Mouse (Mus musculus): Measurements from ENCODE around the gene Gm49405. TPM values are rescaled to one million over a fixed set of nuclear protein-coding genes. Genes with fewer than 3 reads are reported as not detected.
A peak's percentile ranks its signal among the peaks of the same experiment; 100 is the strongest.

The Gm49405 gene
- polyA plus RNA-seq, 1 experiment from 2014 or later: 3.4 TPM

- H3K4me3 ChIP-seq (replicated peaks; ENCODE audit: low read length): no peak within 1 kb of the TSS
- no peaks in the 10 kb centered on the region for H3K27me3 ChIP-seq (ENCODE audit: control insufficient read depth, insufficient read depth, low read length)
- H3K27ac ChIP-seq: no peak within 1 kb of the TSS
- H3K9ac ChIP-seq: no peak within 1 kb of the TSS
- H3K4me2 ChIP-seq (replicated peaks): no peak within 1 kb of the TSS
- ATAC-seq (ENCODE audit: low FRiP score): no peak
- 71% methylated on average over 1 of the region's 1 CpGs for WGBS
- H3K9me3 ChIP-seq (ENCODE audit: control insufficient read depth, low read length): no peaks in the 10 kb centered on the region
- no peak for DNase-seq (ENCODE audit: low spot score)
- H3K4me1 ChIP-seq (replicated peaks; ENCODE audit: control insufficient read depth, insufficient read depth, low read length): peaks cover 6% of the 10 kb centered on the region
- peaks cover 28% of the 10 kb centered on the region for H3K36me3 ChIP-seq (replicated peaks; ENCODE audit: control insufficient read depth, insufficient read depth)
Observed at GRCm38 (mm10) chr19:4003112-4003511, 2.7 kb downstream of the Gm49405 start, which contains the start of gene Doc2g. Doc2g (plus strand) TSS chr19:4003313.

- peaks cover 34% of the 10 kb centered on the region for H3K36me3 ChIP-seq (replicated peaks; ENCODE audit: control insufficient read depth, insufficient read depth)
- no peak for DNase-seq (ENCODE audit: low spot score)
- H3K9ac ChIP-seq: no peak overlapping the region
- no peaks in the 10 kb centered on the region for H3K9me3 ChIP-seq (ENCODE audit: control insufficient read depth, low read length)
- H3K4me1 ChIP-seq (replicated peaks; ENCODE audit: control insufficient read depth, insufficient read depth, low read length): peaks cover 6% of the 10 kb centered on the region
- no peak overlapping the region for H3K27ac ChIP-seq
- 78% methylated on average over 12 of the region's 12 CpGs for WGBS
- H3K4me3 ChIP-seq (replicated peaks; ENCODE audit: low read length): no peak overlapping the region
- no peak overlapping the region for H3K4me2 ChIP-seq (replicated peaks)
- H3K27me3 ChIP-seq (ENCODE audit: control insufficient read depth, insufficient read depth, low read length): no peaks in the 10 kb centered on the region
- ATAC-seq (ENCODE audit: low FRiP score): no peak
Observed at GRCm38 (mm10) chr19:4003641-4004040, 3.2 kb downstream of the Gm49405 start.

- no peaks in the 10 kb centered on the region for H3K27me3 ChIP-seq (ENCODE audit: control insufficient read depth, insufficient read depth, low read length)
- H3K27ac ChIP-seq: no peak overlapping the region
- whole genome bisulfite sequencing: 89% methylated on average over 15 of the region's 15 CpGs
- no peak for ATAC-seq (ENCODE audit: low FRiP score)
- H3K36me3 ChIP-seq (replicated peaks; ENCODE audit: control insufficient read depth, insufficient read depth): peaks cover 41% of the 10 kb centered on the region
- H3K4me2 ChIP-seq (replicated peaks): no peak overlapping the region
- peaks cover 6% of the 10 kb centered on the region for H3K4me1 ChIP-seq (replicated peaks; ENCODE audit: control insufficient read depth, insufficient read depth, low read length)
- H3K9ac ChIP-seq: no peak overlapping the region
- H3K4me3 ChIP-seq (replicated peaks; ENCODE audit: low read length): no peak overlapping the region
- no peaks in the 10 kb centered on the region for H3K9me3 ChIP-seq (ENCODE audit: control insufficient read depth, low read length)
- no peak for DNase-seq (ENCODE audit: low spot score)
Observed at GRCm38 (mm10) chr19:4004331-4004730, 3.9 kb downstream of the Gm49405 start.

GRCm38 (mm10) chr19:4005091-4005490 is 4.7 kb downstream of the Gm49405 start:
- Histone ChIP-seq H3K36me3 (replicated peaks; ENCODE audit: control insufficient read depth, insufficient read depth) (peaks cover 48% of the 10 kb centered on the region), H3K9ac (no peak overlapping the region), H3K4me3 (replicated peaks; ENCODE audit: low read length) (no peak overlapping the region), H3K9me3 (ENCODE audit: control insufficient read depth, low read length) (no peaks in the 10 kb centered on the region), H3K27ac (no peak overlapping the region), H3K27me3 (ENCODE audit: control insufficient read depth, insufficient read depth, low read length) (no peaks in the 10 kb centered on the region), H3K4me2 (replicated peaks) (no peak overlapping the region), H3K4me1 (replicated peaks; ENCODE audit: control insufficient read depth, insufficient read depth, low read length) (peaks cover 6% of the 10 kb centered on the region)
- no peak for DNase-seq (ENCODE audit: low spot score)
- ATAC-seq (ENCODE audit: low FRiP score): no peak
- 82% methylated on average over 9 of the region's 9 CpGs for WGBS

- peaks cover 53% of the 10 kb centered on the region for H3K36me3 ChIP-seq (replicated peaks; ENCODE audit: control insufficient read depth, insufficient read depth)
- no peak overlapping the region for H3K4me3 ChIP-seq (replicated peaks; ENCODE audit: low read length)
- no peak overlapping the region for H3K27ac ChIP-seq
- H3K9ac ChIP-seq: no peak overlapping the region
- DNase-seq (ENCODE audit: low spot score): no peak
- no peak for ATAC-seq (ENCODE audit: low FRiP score)
- no peaks in the 10 kb centered on the region for H3K27me3 ChIP-seq (ENCODE audit: control insufficient read depth, insufficient read depth, low read length)
- H3K4me2 ChIP-seq (replicated peaks): no peak overlapping the region
- H3K4me1 ChIP-seq (replicated peaks; ENCODE audit: control insufficient read depth, insufficient read depth, low read length): peaks cover 4% of the 10 kb centered on the region
- H3K9me3 ChIP-seq (ENCODE audit: control insufficient read depth, low read length): no peaks in the 10 kb centered on the region
- 98% methylated on average over 8 of the region's 8 CpGs for WGBS
Observed at GRCm38 (mm10) chr19:4005971-4006370, 5.5 kb downstream of the Gm49405 start.

GRCm38 (mm10) chr19:4011086-4011485 is 10.7 kb downstream of the Gm49405 start:
- Histone ChIP-seq H3K9me3 (ENCODE audit: control insufficient read depth, low read length) (no peaks in the 10 kb centered on the region), H3K9ac (no peak overlapping the region), H3K36me3 (replicated peaks; ENCODE audit: control insufficient read depth, insufficient read depth) (peaks cover 45% of the 10 kb centered on the region), H3K4me3 (replicated peaks; ENCODE audit: low read length) (no peak overlapping the region), H3K27me3 (ENCODE audit: control insufficient read depth, insufficient read depth, low read length) (no peaks in the 10 kb centered on the region), H3K4me2 (replicated peaks) (no peak overlapping the region; the same call in 1 of the 2 replicates), H3K27ac (no peak overlapping the region), H3K4me1 (replicated peaks; ENCODE audit: control insufficient read depth, insufficient read depth, low read length) (peaks cover 5% of the 10 kb centered on the region; the same call in 1 of the 2 replicates)
- WGBS: 94% methylated on average over 5 of the region's 5 CpGs
- DNase-seq (ENCODE audit: low spot score): no peak
- no peak for ATAC-seq (ENCODE audit: low FRiP score)

- peak; percentile 98 for DNase-seq (ENCODE audit: low spot score)
- Histone ChIP-seq H3K4me2 (replicated peaks) (peak within 1 kb of the TSS; percentile 74), H3K9me3 (ENCODE audit: control insufficient read depth, low read length) (no peaks in the 10 kb centered on the region), H3K27me3 (ENCODE audit: control insufficient read depth, insufficient read depth, low read length) (no peaks in the 10 kb centered on the region), H3K4me3 (replicated peaks; ENCODE audit: low read length) (peak within 1 kb of the TSS; percentile 74), H3K9ac (peak within 1 kb of the TSS; percentile 72), H3K27ac (peak within 1 kb of the TSS; percentile 70), H3K36me3 (replicated peaks; ENCODE audit: control insufficient read depth, insufficient read depth) (peaks cover 30% of the 10 kb centered on the region), H3K4me1 (replicated peaks; ENCODE audit: control insufficient read depth, insufficient read depth, low read length) (peaks cover 5% of the 10 kb centered on the region; the same call in 1 of the 2 replicates)
- peak; percentile 99 for ATAC-seq (ENCODE audit: low FRiP score)
- WGBS: 0% methylated on average over 45 of the region's 45 CpGs
Observed at GRCm38 (mm10) chr19:4012432-4013022, 12.1 kb downstream of the Gm49405 start, which contains the start of gene Ndufv1. Ndufv1 (minus strand) TSS chr19:4012806.

- H3K9ac ChIP-seq: no peak overlapping the region
- H3K4me1 ChIP-seq (replicated peaks; ENCODE audit: control insufficient read depth, insufficient read depth, low read length): peaks cover 5% of the 10 kb centered on the region; the same call in 1 of the 2 replicates
- peak overlapping the region; percentile 44 for H3K4me2 ChIP-seq (replicated peaks)
- no peaks in the 10 kb centered on the region for H3K27me3 ChIP-seq (ENCODE audit: control insufficient read depth, insufficient read depth, low read length)
- ATAC-seq (ENCODE audit: low FRiP score): 0 out of 2 replicates have a peak, but pooled peaks have one; percentile 28
- DNase-seq (ENCODE audit: low spot score): no peak
- H3K4me3 ChIP-seq (replicated peaks; ENCODE audit: low read length): peak overlapping the region; percentile 74
- H3K27ac ChIP-seq: no peak overlapping the region
- no peaks in the 10 kb centered on the region for H3K9me3 ChIP-seq (ENCODE audit: control insufficient read depth, low read length)
- H3K36me3 ChIP-seq (replicated peaks; ENCODE audit: control insufficient read depth, insufficient read depth): peaks cover 25% of the 10 kb centered on the region
- WGBS: 24% methylated on average over 9 of the region's 9 CpGs
Observed at GRCm38 (mm10) chr19:4013066-4013465, 12.6 kb downstream of the Gm49405 start.

- H3K9me3 ChIP-seq (ENCODE audit: control insufficient read depth, low read length): no peaks in the 10 kb centered on the region
- ATAC-seq (ENCODE audit: low FRiP score): no peak
- no peak overlapping the region for H3K4me2 ChIP-seq (replicated peaks)
- no peak overlapping the region for H3K4me3 ChIP-seq (replicated peaks; ENCODE audit: low read length)
- no peak overlapping the region for H3K9ac ChIP-seq
- H3K36me3 ChIP-seq (replicated peaks; ENCODE audit: control insufficient read depth, insufficient read depth): peaks cover 8% of the 10 kb centered on the region; the same call in 1 of the 2 replicates
- DNase-seq (ENCODE audit: low spot score): no peak
- no peaks in the 10 kb centered on the region for H3K27me3 ChIP-seq (ENCODE audit: control insufficient read depth, insufficient read depth, low read length)
- H3K27ac ChIP-seq: no peak overlapping the region
- H3K4me1 ChIP-seq (replicated peaks; ENCODE audit: control insufficient read depth, insufficient read depth, low read length): peaks cover 5% of the 10 kb centered on the region; the same call in 1 of the 2 replicates
Observed at GRCm38 (mm10) chr19:4014802-4015201, 14.4 kb downstream of the Gm49405 start.
